Mouse (Mus musculus) limb, embryonic 14.5 days (tissue): ENCODE measurements around the gene Atg2a. TPM values are rescaled to one million over a fixed set of nuclear protein-coding genes. Genes with fewer than 3 reads are reported as not detected.

ENCODE experiments used
- ATAC-seq: fragments of 200-750 bp; cut with Nextera tagmentation; 2 replicates; pipeline ENCODE4 v1.8.0; 2017; ENCODE audit warnings: low read depth, moderate number of reproducible peaks, moderate TSS enrichment; ENCODE audit not compliant: low FRiP score
- DNase-seq: peaks from one replicate; pipeline ENCODE4 v3.0.0-alpha.2; 2015; ENCODE audit warnings: low spot score
- H3K27ac ChIP-seq: fragments of 300-500 bp; sonication (generic); replicated peaks from 2 replicates; pipeline ENCODE4 v1.5.1; 2014; ENCODE audit warnings: low read depth, mild to moderate bottlenecking, low read length, moderate library complexity, mixed read lengths
- H3K27me3 ChIP-seq: fragments of 300-500 bp; sonication (generic); 2 replicates; pipeline ENCODE4 v1.6.1; 2014; ENCODE audit warnings: low read length, mixed read lengths; ENCODE audit not compliant: control insufficient read depth, insufficient read depth
- H3K36me3 ChIP-seq: fragments of 300-500 bp; sonication (generic); 2 replicates; pipeline ENCODE4 v1.6.1; 2014; ENCODE audit warnings: mild to moderate bottlenecking, low read length, moderate library complexity, mixed read lengths; ENCODE audit not compliant: control insufficient read depth, insufficient read depth
- H3K4me1 ChIP-seq: fragments of 300-500 bp; sonication (generic); 2 replicates; pipeline ENCODE4 v1.6.1; 2014; ENCODE audit warnings: antibody characterized with exemption, low read length, mixed read lengths; ENCODE audit not compliant: control insufficient read depth, insufficient read depth
- H3K4me2 ChIP-seq: fragments of 300-500 bp; sonication (generic); replicated peaks from 2 replicates; pipeline ENCODE4 v1.6.1; 2014; ENCODE audit warnings: low read depth, mild to moderate bottlenecking, low read length, moderate library complexity; ENCODE audit not compliant: severe bottlenecking
- H3K4me3 ChIP-seq: fragments of 300-500 bp; sonication (generic); replicated peaks from 2 replicates; pipeline ENCODE4 v1.5.1; 2014; ENCODE audit warnings: low read length
- H3K9ac ChIP-seq: fragments of 300-500 bp; sonication (generic); 2 replicates; pipeline ENCODE4 v1.6.1; 2014; ENCODE audit warnings: mild to moderate bottlenecking, low read depth, low read length, moderate library complexity; ENCODE audit not compliant: severe bottlenecking
- H3K9me3 ChIP-seq: fragments of 300-500 bp; sonication (generic); 2 replicates; pipeline ENCODE4 v1.6.1; 2016; ENCODE audit warnings: low read length; ENCODE audit not compliant: control insufficient read depth
- POLR2A ChIP-seq: fragments of 200-500 bp; IDR thresholded peaks from 2 replicates; pipeline ENCODE4 v1.8.0; 2012; ENCODE audit warnings: inconsistent platforms, mild to moderate bottlenecking, moderate library complexity, borderline replicate concordance; ENCODE audit not compliant: insufficient read depth, insufficient read length; ENCODE audit errors: extremely low read depth
- WGBS: fragments of 180-500 bp; shearing (Covaris S2); extraction: QIAGEN DNeasy Blood & Tissue Kit; methylation state at CpG from one replicate; pipeline ENCODE4 v1.1.7; 2014; 5-methylcytosine and 5-hydroxymethylcytosine counted together
- polyA plus RNA-seq, 2 experiments: library from polyadenylated mRNA; depleted of rRNA in 1 of 2; stranded (reverse) in 1 of 2; unstranded in 1 of 2; fragments of >200 nt; fragmentation: Nextera tagmentation in 1 of 2; extraction: Ambion mirVana in 1 of 2; gene quantifications; 2 replicates each; pipeline versions ENCODE4 v1.2.1 to v1.2.3; 2012 to 2014

Gene Atg2a
- polyA plus RNA-seq, 2 experiments: 10.6 to 18.3 TPM

DNA sequence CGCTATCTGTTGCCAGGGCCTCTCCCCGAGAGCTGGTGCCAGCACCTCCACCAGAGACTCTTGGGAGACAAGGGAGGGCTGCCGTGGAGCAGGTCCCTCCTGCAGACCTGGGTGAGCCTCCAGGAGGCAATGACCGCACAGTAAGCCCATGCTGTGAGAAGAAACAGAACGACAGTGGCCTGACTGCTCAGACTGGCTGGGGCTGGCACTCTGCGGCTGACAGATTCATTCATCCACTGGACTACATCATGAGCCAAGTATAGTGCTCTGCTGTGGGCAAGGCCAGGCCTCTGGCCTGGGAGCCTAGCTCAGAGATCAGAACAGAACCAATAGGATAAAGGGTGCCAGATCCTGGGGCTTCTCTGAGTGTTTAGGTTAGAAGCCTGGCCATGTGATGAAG, 62.4 kb downstream of the Atg2a start:
- ATAC-seq (no peak), DNase-seq (no peak)
- Histone ChIP-seq H3K27me3 (no peaks in the 10 kb centered on the region), H3K4me1 (peaks cover 11% of the 10 kb centered on the region; the same call in 1 of the 2 replicates), H3K4me3 (no peak overlapping the region), H3K9me3 (no peaks in the 10 kb centered on the region), H3K9ac (no peak overlapping the region), H3K36me3 (peaks cover 21% of the 10 kb centered on the region), H3K4me2 (no peak overlapping the region), H3K27ac (no peak overlapping the region)
- TF ChIP-seq POLR2A: no peak
- WGBS: 74% methylated on average over 6 of the region's 6 CpGs

- no peak for TF ChIP-seq POLR2A
These were observed 63.5 kb downstream of the Atg2a start for GRCm38 (mm10) chr19:6304787-6305516.

DNA sequence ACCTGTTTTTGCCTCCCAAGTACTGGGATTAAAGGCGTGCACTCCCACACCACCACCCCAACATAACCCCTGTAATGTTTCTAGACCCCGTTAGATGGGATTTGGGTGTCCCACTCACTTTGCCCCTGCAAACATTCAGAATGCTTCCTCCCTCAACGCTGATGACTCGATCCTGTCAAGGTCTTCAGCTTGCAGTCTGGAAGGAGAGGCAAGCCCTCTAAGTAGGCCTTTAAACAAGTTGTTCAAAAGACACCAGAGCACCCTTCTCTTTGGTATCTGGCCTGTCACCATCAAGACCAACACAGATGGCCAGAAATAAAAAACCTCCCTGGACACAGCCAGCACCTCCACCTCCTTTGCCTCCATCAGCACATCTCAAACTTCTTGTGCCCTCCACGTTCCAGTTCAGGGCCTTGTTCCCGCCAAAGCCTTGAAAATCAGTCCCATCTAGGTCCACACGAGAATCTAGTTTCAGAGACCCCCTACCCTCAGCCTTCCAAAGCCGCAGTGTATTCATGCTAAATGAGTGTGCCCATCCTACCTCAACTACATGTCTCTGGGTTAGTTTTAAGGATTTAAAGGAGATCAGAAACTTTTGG, 64.1 kb downstream of the Atg2a start:
- WGBS: 55% methylated on average over 8 of the region's 8 CpGs
- no peak for ATAC-seq
- TF ChIP-seq POLR2A: no peak
- peak overlapping the region; percentile 61 for H3K4me3 ChIP-seq
- peak overlapping the region; percentile 75 for H3K27ac ChIP-seq
- DNase-seq: no peak
- H3K36me3 ChIP-seq: peaks cover 8% of the 10 kb centered on the region; the same call in 1 of the 2 replicates
- H3K4me2 ChIP-seq: peak overlapping the region; percentile 56
- H3K9ac ChIP-seq: peak overlapping the region; percentile 59
- peaks cover 11% of the 10 kb centered on the region; the same call in 1 of the 2 replicates for H3K4me1 ChIP-seq
- no peaks in the 10 kb centered on the region for H3K27me3 ChIP-seq
- no peaks in the 10 kb centered on the region for H3K9me3 ChIP-seq

More at GRCm38 (mm10) chr19:6304787-6305516, 63.5 kb downstream of the Atg2a start:
- Histone ChIP-seq H3K36me3 (peaks cover 10% of the 10 kb centered on the region; the same call in 1 of the 2 replicates), H3K4me1 (peaks cover 11% of the 10 kb centered on the region; the same call in 1 of the 2 replicates), H3K27ac (no peak overlapping the region), H3K27me3 (no peaks in the 10 kb centered on the region), H3K9me3 (no peaks in the 10 kb centered on the region), H3K4me2 (no peak overlapping the region), H3K4me3 (no peak overlapping the region), H3K9ac (no peak overlapping the region)
- 29% methylated on average over 5 of the region's 5 CpGs for WGBS
- ATAC-seq (peak; percentile 57; the same call in 1 of the 2 replicates), DNase-seq (peak; percentile 78)

GRCm38 (mm10) chr19:6306137-6306551, 64.7 kb downstream of the Atg2a start, which contains the start of gene Cdc42bpg:
Gene Cdc42bpg (plus strand): TSS chr19:6306456.
- H3K9ac ChIP-seq: peak within 1 kb of the TSS; percentile 59
- peak within 1 kb of the TSS; percentile 75 for H3K27ac ChIP-seq
- TF ChIP-seq POLR2A: 0 out of 2 replicates have a peak, but pooled peaks have one; percentile 33
- H3K27me3 ChIP-seq: no peaks in the 10 kb centered on the region
- DNase-seq: peak; percentile 82
- WGBS: 1% methylated on average over 29 of the region's 38 CpGs
- peak within 1 kb of the TSS; percentile 56 for H3K4me2 ChIP-seq
- peaks cover 11% of the 10 kb centered on the region; the same call in 1 of the 2 replicates for H3K4me1 ChIP-seq
- no peaks in the 10 kb centered on the region for H3K9me3 ChIP-seq
- H3K4me3 ChIP-seq: peak within 1 kb of the TSS; percentile 61
- peak; percentile 86 for ATAC-seq
- H3K36me3 ChIP-seq: peaks cover 9% of the 10 kb centered on the region

DNA sequence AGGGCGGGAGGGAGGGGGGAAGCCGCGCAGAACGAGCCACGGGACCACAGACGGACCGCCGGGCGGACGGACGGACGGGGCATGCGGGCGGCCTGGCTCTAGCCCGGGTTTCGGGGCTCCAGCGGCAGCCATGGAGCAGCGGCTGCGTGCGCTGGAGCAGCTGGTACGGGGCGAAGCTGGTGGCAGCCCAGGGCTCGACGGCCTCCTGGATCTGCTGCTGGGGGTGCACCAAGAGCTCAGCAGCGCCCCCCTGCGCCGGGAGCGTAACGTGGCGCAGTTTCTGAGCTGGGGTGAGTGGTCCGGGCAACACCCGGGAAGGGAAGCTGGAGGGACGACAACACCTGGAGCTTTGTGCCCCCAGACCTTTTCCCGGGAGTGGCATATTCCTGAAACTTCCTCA, 65.1 kb downstream of the Atg2a start:
- Histone ChIP-seq H3K9ac (peak overlapping the region; percentile 59), H3K36me3 (peaks cover 14% of the 10 kb centered on the region), H3K4me1 (peaks cover 11% of the 10 kb centered on the region; the same call in 1 of the 2 replicates), H3K27me3 (no peaks in the 10 kb centered on the region), H3K4me3 (peak overlapping the region; percentile 61), H3K9me3 (no peaks in the 10 kb centered on the region), H3K4me2 (peak overlapping the region; percentile 56), H3K27ac (no peak overlapping the region)
- DNase-seq (peak; percentile 56), ATAC-seq (peak; percentile 36)
- 0% methylated on average over 32 of the region's 34 CpGs for WGBS
- TF ChIP-seq POLR2A: no peak
